Mouse (Mus musculus) spleen, adult 2 months (tissue): ENCODE data around the gene Ints7.

Experiments
- CTCF ChIP-seq: fragments of 200-500 bp; IDR thresholded peaks from 2 replicates; pipeline ENCODE4 v1.5.1; 2011; ENCODE audit warnings: mild to moderate bottlenecking, inconsistent platforms; ENCODE audit not compliant: insufficient read depth, insufficient read length, insufficient replicate concordance; ENCODE audit errors: extremely low read depth
- POLR2A ChIP-seq: fragments of 200-500 bp; IDR thresholded peaks from 2 replicates; pipeline ENCODE4 v1.6.1; 2011; ENCODE audit warnings: low read depth, low read length, inconsistent platforms

DNA sequence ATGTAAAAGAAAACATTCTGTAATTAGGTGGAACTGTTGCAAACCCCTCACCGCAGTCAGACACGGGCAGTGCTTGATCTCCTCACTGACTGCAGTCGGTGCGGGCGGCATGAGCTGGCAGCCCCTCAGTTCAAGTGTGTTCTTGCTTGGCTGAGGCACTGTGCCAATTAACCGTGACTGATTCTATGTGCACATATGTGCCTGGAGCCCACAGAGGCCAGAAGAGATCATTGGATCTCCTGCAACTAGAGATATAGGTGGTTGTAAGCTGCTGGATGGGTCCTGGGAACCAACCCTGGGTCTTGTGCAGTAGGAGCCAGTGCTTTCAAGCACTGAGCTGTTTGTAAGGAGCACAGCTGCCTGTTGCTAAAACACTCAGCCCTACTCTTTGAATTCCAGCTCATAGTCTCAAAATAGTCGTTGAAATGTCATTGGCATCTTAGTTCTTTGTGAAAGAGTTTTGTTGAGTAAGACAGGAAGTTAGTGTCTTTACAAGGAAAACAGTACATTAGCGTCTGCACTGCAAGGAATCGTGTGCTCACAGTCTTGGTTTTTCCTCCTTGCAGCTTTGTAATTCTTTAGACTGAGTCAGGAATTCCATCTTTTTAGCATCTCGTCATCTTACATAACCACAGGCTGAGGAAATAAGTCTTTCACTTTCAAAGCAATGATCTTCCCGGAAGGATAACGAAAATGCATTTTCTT lies 16.7 kb downstream of the Ints7 start:
- no peak for TF ChIP-seq CTCF
- TF ChIP-seq POLR2A: no peak
